Mouse (Mus musculus): ENCODE results near the gene Gm266. TPM values are rescaled to one million over a fixed set of nuclear protein-coding genes. Genes with fewer than 3 reads are reported as not detected.

Gene Gm266
- polyA plus RNA-seq, 1 experiment, result 1.7 TPM

DNA sequence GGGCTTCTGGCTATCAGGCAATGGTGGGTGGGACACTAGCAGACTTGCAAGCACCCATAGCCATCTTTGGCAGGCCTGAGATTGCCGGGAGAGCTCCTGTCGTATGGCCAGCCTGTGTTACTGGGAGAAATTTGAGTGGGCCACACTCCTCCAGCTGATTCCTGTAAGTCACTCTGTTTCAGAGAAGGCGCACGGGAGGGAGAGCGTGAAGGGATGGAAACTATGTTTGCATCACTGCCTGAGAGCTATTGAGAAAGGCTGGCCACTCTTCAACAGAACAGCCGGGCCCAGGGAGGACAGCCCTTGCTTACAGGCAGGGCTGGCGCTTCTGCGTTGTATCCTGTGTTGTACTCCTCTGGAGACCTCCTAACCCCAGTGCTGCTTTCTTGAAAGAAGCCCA is 49.0 kb downstream of the Gm266 start:
- no peaks in the 10 kb centered on the region for H3K36me3 ChIP-seq (ENCODE audit: control insufficient read depth, insufficient read depth, low read length)
- no peak overlapping the region for H3K4me3 ChIP-seq (ENCODE audit: control insufficient read depth, low read depth, low read length)
- TF ChIP-seq CTCF (IDR thresholded peaks at IDR 0.05; ENCODE audit: control insufficient read depth, insufficient read depth, insufficient replicate concordance, low read depth, low read length) (no peak), POLR2A (IDR thresholded peaks at IDR 0.05; ENCODE audit: control insufficient read depth, low read depth, low read length) (no peak)
- no peak overlapping the region for H3K27ac ChIP-seq (ENCODE audit: control insufficient read depth, insufficient read depth, low read depth, low read length)
- H3K27me3 ChIP-seq (ENCODE audit: control insufficient read depth, insufficient read depth, low read length), result no peaks in the 10 kb centered on the region
- H3K4me1 ChIP-seq (ENCODE audit: control insufficient read depth, insufficient read depth, low read length), result peaks cover 3% of the 10 kb centered on the region

DNA sequence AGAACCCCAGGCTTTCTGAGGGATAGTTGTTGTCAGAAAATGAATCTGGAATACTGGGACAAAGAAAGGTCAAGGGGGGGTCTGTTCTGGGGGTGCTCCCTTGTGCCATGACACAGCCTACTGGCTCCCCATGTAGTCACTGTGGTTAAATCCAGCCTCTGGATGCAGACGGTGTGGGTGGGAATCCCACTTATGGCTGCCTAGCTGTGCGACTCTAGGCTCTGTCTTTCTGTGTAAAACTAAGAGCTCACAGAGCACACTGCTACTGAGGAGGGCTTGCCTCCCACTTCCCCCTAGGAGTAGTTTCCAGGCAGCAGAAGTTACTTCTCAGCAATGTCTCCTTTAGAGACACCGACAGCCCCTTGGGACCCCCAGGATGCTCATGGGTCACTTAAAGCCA is 49.5 kb downstream of the Gm266 start:
- Histone ChIP-seq H3K27ac (ENCODE audit: control insufficient read depth, insufficient read depth, low read depth, low read length) (no peak overlapping the region), H3K4me1 (ENCODE audit: control insufficient read depth, insufficient read depth, low read length) (peaks cover 3% of the 10 kb centered on the region), H3K36me3 (ENCODE audit: control insufficient read depth, insufficient read depth, low read length) (no peaks in the 10 kb centered on the region), H3K4me3 (ENCODE audit: control insufficient read depth, low read depth, low read length) (no peak overlapping the region), H3K27me3 (ENCODE audit: control insufficient read depth, insufficient read depth, low read length) (no peaks in the 10 kb centered on the region)
- TF ChIP-seq CTCF (IDR thresholded peaks at IDR 0.05; ENCODE audit: control insufficient read depth, insufficient read depth, insufficient replicate concordance, low read depth, low read length) (no peak), POLR2A (IDR thresholded peaks at IDR 0.05; ENCODE audit: control insufficient read depth, low read depth, low read length) (no peak)

DNA sequence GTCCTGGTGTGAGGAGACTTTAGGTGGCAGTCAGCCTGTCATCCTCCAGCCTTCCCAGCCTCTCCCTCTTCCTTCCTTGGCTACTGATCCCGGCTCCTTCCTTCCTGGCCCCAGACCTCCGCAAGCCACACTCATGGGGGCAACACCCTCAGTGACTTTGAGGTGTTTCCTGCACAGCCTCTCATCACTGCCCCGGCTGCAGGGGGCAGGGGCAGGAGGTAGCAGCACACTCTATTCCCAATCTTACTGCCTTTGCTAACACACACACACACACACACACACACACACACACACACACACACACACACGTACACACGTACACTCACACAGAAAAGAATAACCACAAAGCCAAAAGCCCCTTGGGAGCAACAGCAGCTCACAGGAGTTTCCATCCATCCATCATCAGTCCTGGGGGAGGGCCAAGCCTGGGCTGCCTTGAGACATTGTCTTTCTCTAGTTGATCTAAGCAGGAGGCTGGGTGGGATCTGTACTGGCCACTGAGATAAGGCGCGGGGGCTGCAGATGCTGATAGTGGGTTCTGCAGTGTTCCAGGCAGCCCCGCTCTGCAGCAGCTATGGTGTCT is 50.8 kb downstream of the Gm266 start:
- Histone ChIP-seq H3K27ac (ENCODE audit: control insufficient read depth, insufficient read depth, low read depth, low read length) (no peak overlapping the region), H3K36me3 (ENCODE audit: control insufficient read depth, insufficient read depth, low read length) (no peaks in the 10 kb centered on the region), H3K4me1 (ENCODE audit: control insufficient read depth, insufficient read depth, low read length) (peaks cover 11% of the 10 kb centered on the region), H3K27me3 (ENCODE audit: control insufficient read depth, insufficient read depth, low read length) (no peaks in the 10 kb centered on the region), H3K4me3 (ENCODE audit: control insufficient read depth, low read depth, low read length) (peak overlapping the region; percentile 67)
- TF ChIP-seq CTCF (IDR thresholded peaks at IDR 0.05; ENCODE audit: control insufficient read depth, insufficient read depth, insufficient replicate concordance, low read depth, low read length), result no peak
- no peak for TF ChIP-seq POLR2A (IDR thresholded peaks at IDR 0.05; ENCODE audit: control insufficient read depth, low read depth, low read length)

Other genes starting within 250 kb of the Gm266 start
- gene Amn, start 214.7 kb downstream of the Gm266 start, polyA plus RNA-seq (2012; rRNA removed), result 14.4 and 17.1 TPM in 2 replicates
- 55.3 and 56.8 TPM in 2 replicates for gene Cdc42bpb, start 108.1 kb downstream of the Gm266 start, polyA plus RNA-seq (2012; rRNA removed)
- 0.72 and 1.3 TPM in 2 replicates for gene Lbhd2, start 79.0 kb downstream of the Gm266 start, polyA plus RNA-seq (2012; rRNA removed)
- 5.5 and 6.5 TPM in 2 replicates for gene Exoc3l4, start 68.8 kb downstream of the Gm266 start, polyA plus RNA-seq (2012; rRNA removed)
- 77.2 and 89.7 TPM in 2 replicates for gene Tnfaip2, start 43.4 kb downstream of the Gm266 start, polyA plus RNA-seq (2012; rRNA removed)
- 280 and 283 TPM in 2 replicates for gene Eif5, start 52.2 kb upstream of the Gm266 start, polyA plus RNA-seq (2012; rRNA removed)
- 17.0 and 21.4 TPM in 2 replicates for gene Mark3, start 88.7 kb upstream of the Gm266 start, polyA plus RNA-seq (2012; rRNA removed)
- gene Ckb, start 186.5 kb upstream of the Gm266 start, polyA plus RNA-seq (2012; rRNA removed), result 13.2 and 37.1 TPM in 2 replicates
- 11.0 and 11.9 TPM in 2 replicates for gene Trmt61a, start 192.3 kb upstream of the Gm266 start, polyA plus RNA-seq (2012; rRNA removed)
- 747 and 947 TPM in 2 replicates for gene Bag5, start 227.4 kb upstream of the Gm266 start, polyA plus RNA-seq (2012; rRNA removed)
- 39.9 and 47.5 TPM in 2 replicates for gene Apopt1, start 227.4 kb upstream of the Gm266 start, polyA plus RNA-seq (2012; rRNA removed)

Measured in testis, adult 2 months (tissue).